Comparison of ENCODE assay signal across 19 mouse cellular contexts in genomic region chr10:49801001-49801400, GRCm38 (mm10). TPM values are rescaled to one million over a fixed set of nuclear protein-coding genes. Genes with fewer than 3 reads are reported as not detected.
"Had no signal": no experiment of that assay in that cellular context is flagged by ENCODE, and none has a peak within 500 bp of the region (broad histone marks: within the 10 kb centered on the region; RNA-seq: fewer than 3 reads in every experiment).

No protein-coding gene starts in this region.

- H3K4me1 ChIP-seq: neural tube, embryonic 13.5 days; neural tube, embryonic 15.5 days; stomach, embryonic 15.5 days had no signal

- H3K9me3 ChIP-seq: neural tube, embryonic 13.5 days; neural tube, embryonic 15.5 days; stomach, embryonic 15.5 days had no signal

- H3K4me2 ChIP-seq: neural tube, embryonic 13.5 days; neural tube, embryonic 15.5 days; stomach, embryonic 15.5 days had no signal

- H3K4me3 ChIP-seq: neural tube, embryonic 13.5 days; neural tube, embryonic 15.5 days; stomach, embryonic 15.5 days had no signal

- H3K27me3 ChIP-seq: neural tube, embryonic 13.5 days; neural tube, embryonic 15.5 days; stomach, embryonic 15.5 days had no signal

- DNase-seq: retina, postnatal 1 day; right cerebral cortex, adult 18-20 months; right cerebral cortex, postnatal 14 days; right cerebral cortex, postnatal 25 days; right cerebral cortex, postnatal 4 days; spleen, adult 18-20 months; thymus, adult 18-20 months; thymus, adult 2 months; thymus, postnatal 14 days; thymus, postnatal 25 days; thymus, postnatal 36 days; thymus, postnatal 4 days had no signal

- H3K27ac ChIP-seq: neural tube, embryonic 13.5 days; neural tube, embryonic 15.5 days; stomach, embryonic 15.5 days; stomach, postnatal 0 days had no signal

- H3K9ac ChIP-seq: neural tube, embryonic 13.5 days; neural tube, embryonic 15.5 days; stomach, embryonic 15.5 days had no signal

- H3K36me3 ChIP-seq: neural tube, embryonic 13.5 days; neural tube, embryonic 15.5 days; stomach, embryonic 15.5 days had no signal

RNA-seq across cellular contexts. Expression of gene Grik2, which starts 12.4 kb away (rescaled TPM):
- total RNA-seq: neutrophil, adult 5-6 weeks had no signal
- polyA plus RNA-seq: spleen, adult 2 months; thymus, postnatal 0 days had no signal
